Mouse (Mus musculus): ENCODE results near the gene Ltf. TPM values are rescaled to one million over a fixed set of nuclear protein-coding genes. Genes with fewer than 3 reads are reported as not detected.

Gene Ltf
- polyA plus RNA-seq, 2 experiments from 2014 or later: not detected

DNA sequence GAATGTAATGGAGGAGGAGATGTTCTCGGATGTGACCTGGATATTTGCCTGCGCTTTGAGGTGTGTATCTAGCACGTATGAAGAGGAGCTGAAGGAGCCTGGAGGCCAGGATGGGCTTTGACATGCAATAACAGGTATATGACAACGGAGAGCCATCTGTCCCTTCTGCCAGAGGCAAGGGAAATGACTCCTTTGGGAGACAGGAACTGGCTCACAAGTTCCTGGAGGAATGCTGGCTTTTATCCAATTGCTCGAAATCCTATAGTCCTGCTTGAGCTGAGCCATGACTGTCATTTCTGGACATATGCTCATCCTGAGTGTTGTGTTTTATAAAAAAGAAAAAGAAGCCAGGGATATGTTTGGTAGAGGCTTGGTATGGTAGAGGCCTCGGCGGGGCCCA, 69.8 kb downstream of the Ltf start:
- ATAC-seq: no peak

Other genes with a start within 250 kb of the Ltf start
- gene Prss42, start 221.1 kb upstream of the Ltf start, polyA plus RNA-seq (2017; shearing (Covaris generic)): not detected
- under 1 TPM in 1 of 2 experiments, not detected in 1; 0.37 TPM for gene Prss44, start 205.3 kb upstream of the Ltf start, polyA plus RNA-seq (2017; shearing (Covaris generic))
- not detected for gene Prss43, start 192.6 kb upstream of the Ltf start, polyA plus RNA-seq (2017; shearing (Covaris generic))
- gene Prss45, start 184.7 kb upstream of the Ltf start, polyA plus RNA-seq (2017; shearing (Covaris generic)): not detected
- not detected for gene Prss46, start 174.8 kb upstream of the Ltf start, polyA plus RNA-seq (2017; shearing (Covaris generic))
- not detected for gene Prss50, start 161.3 kb upstream of the Ltf start, polyA plus RNA-seq (2017; shearing (Covaris generic))
- gene Als2cl, start 139.4 kb upstream of the Ltf start, polyA plus RNA-seq (2017; shearing (Covaris generic)): 10 to 100 TPM in 1 of 2 experiments, 1 to 10 TPM in 1; 9.8 to 10.3 TPM
- gene Tmie, start 139.2 kb upstream of the Ltf start, polyA plus RNA-seq (2017; shearing (Covaris generic)): 1 to 10 TPM in 1 of 2 experiments, under 1 TPM in 1; 0.90 to 2.2 TPM
- under 1 TPM in 1 of 2 experiments, not detected in 1; 0.95 TPM for gene Fam240a, start 102.4 kb upstream of the Ltf start, polyA plus RNA-seq (2017; shearing (Covaris generic))
- gene Tdgf1, start 73.1 kb upstream of the Ltf start, polyA plus RNA-seq (2017; shearing (Covaris generic)): 1 to 10 TPM; 2.2 TPM
- gene Lrrc2, start 67.7 kb upstream of the Ltf start, polyA plus RNA-seq (2017; shearing (Covaris generic)): under 1 TPM; 0.13 to 0.58 TPM
- not detected for gene Rtp3, start 28.7 kb upstream of the Ltf start, polyA plus RNA-seq (2017; shearing (Covaris generic))
- 10 to 100 TPM; 17.6 to 21.9 TPM for gene Ccrl2, start 38.2 kb downstream of the Ltf start, polyA plus RNA-seq (2017; shearing (Covaris generic))
- 10 to 100 TPM in 1 of 2 experiments, 1 to 10 TPM in 1; 8.3 to 12.2 TPM for gene Lrrfip2, start 98.3 kb downstream of the Ltf start, polyA plus RNA-seq (2017; shearing (Covaris generic))